Mouse (Mus musculus): ENCODE results near the gene Cldn11.

DNA sequence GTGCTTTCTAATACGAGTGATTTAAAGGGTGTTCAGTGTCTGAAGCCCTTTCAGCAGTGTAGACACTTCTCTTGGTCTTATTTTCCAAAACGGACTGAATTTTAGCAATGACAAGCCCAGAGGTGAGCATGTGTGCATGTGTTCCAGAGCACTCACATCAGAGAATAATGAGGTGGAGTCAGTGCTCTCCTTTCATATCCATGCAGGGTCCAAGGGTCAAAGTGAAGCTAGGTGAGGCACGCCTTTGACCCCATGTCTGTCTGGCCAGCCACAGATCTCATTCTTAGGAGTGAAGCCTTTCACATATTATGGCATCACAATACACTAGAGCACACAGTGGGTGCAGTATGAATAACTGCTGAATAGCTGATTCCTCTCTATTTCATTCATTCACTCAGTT lies 55.4 kb downstream of the Cldn11 start:
- TF ChIP-seq POLR2A (IDR thresholded peaks at IDR 0.05; ENCODE audit: insufficient read depth, low read length): no peak
- no peak for TF ChIP-seq CTCF (IDR thresholded peaks at IDR 0.05; ENCODE audit: low read depth, low read length)
